In the genomic region with DNA sequence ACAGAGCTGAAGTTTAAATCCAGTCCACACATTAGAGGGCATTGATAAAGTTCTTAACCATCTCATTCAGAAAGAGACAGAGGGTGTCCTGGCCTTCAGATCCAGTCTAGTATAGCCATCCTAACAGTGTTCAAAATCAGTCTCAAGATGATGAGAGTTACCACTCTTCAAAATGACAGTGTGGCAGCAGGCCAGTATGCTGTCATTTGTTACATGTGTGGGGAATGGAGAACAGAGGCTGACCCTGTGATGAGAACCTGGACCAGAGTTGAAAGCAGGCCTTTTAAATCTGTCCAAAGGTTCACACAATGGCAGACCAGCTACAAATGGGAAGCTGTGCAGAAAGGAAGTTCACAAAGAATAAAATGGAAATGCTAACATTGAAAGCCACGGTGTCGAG, we compare ENCODE assay signal across 21 mouse cellular contexts. TPM values are rescaled to one million over a fixed set of nuclear protein-coding genes. Genes with fewer than 3 reads are reported as not detected.
"Had no signal": no experiment of that assay in that cellular context is flagged by ENCODE, and none has a peak within 500 bp of the region (broad histone marks: within the 10 kb centered on the region; RNA-seq: fewer than 3 reads in every experiment).

No protein-coding gene starts in this region.

- ATAC-seq: liver, postnatal 0 days; lung, postnatal 0 days; midbrain, embryonic 15.5 days had no signal

- H3K9me3 ChIP-seq: limb, embryonic 15.5 days; liver, embryonic 13.5 days; megakaryocyte, embryonic 14.5 days; midbrain, embryonic 15.5 days; neural tube, embryonic 13.5 days; stomach, embryonic 15.5 days had no signal

- H3K27ac ChIP-seq: limb, embryonic 15.5 days; liver, embryonic 13.5 days; macrophage; midbrain, embryonic 15.5 days; neural tube, embryonic 13.5 days; stomach, embryonic 15.5 days had no signal

- H3K4me3 ChIP-seq: limb, embryonic 15.5 days; liver, embryonic 13.5 days; megakaryocyte, embryonic 14.5 days; midbrain, embryonic 15.5 days; neural tube, embryonic 13.5 days; stomach, embryonic 15.5 days had no signal

- H3K9ac ChIP-seq: limb, embryonic 15.5 days; liver, embryonic 13.5 days; liver, postnatal 0 days; midbrain, embryonic 15.5 days; neural tube, embryonic 13.5 days; stomach, embryonic 15.5 days had no signal

- DNase-seq: kidney, adult 8-10 months; kidney, postnatal 25 days; liver, embryonic 13.5 days; liver, postnatal 0 days; retina, postnatal 1 day; right cerebral cortex, postnatal 4 days; spleen, adult 18-20 months; thymus, postnatal 4 days had no signal

- H3K4me2 ChIP-seq: limb, embryonic 15.5 days; liver, embryonic 13.5 days; midbrain, embryonic 11.5 days; midbrain, embryonic 15.5 days; neural tube, embryonic 13.5 days; stomach, embryonic 15.5 days had no signal

- H3K27me3 ChIP-seq: limb, embryonic 15.5 days; liver, embryonic 13.5 days; megakaryocyte, embryonic 14.5 days; midbrain, embryonic 15.5 days; neural tube, embryonic 13.5 days; stomach, embryonic 15.5 days had no signal

- H3K4me1 ChIP-seq: liver, embryonic 13.5 days; midbrain, embryonic 15.5 days; stomach, embryonic 15.5 days had no signal

RNA-seq across cellular contexts. Expression of a gene that starts 26.5 kb away (rescaled TPM):
- total RNA-seq: layer of hippocampus, postnatal 25 days; left cerebral cortex, adult 8-10 months; left cerebral cortex, postnatal 25 days had no signal
- polyA plus RNA-seq: kidney, embryonic 16.5 days; limb, embryonic 11.5 days; limb, embryonic 15.5 days; liver, embryonic 13.5 days; liver, postnatal 0 days; macrophage; midbrain, embryonic 11.5 days; neural tube, embryonic 13.5 days; stomach, embryonic 15.5 days had no signal
